Mouse (Mus musculus) megakaryocyte, embryonic 14.5 days (primary cell): ENCODE data around the gene Klhl33.
"Not testable (repeated sequence)": the region's sequence is repeated elsewhere in the genome, so short reads cannot be mapped to it uniquely, and the experiment has no call there.

Experiments used
- FLI1 ChIP-seq: IDR thresholded peaks from 2 replicates; pipeline ENCODE4 v1.6.1; 2012; ENCODE audit warnings: low read length, inconsistent platforms, mixed read lengths
- GATA1 ChIP-seq: IDR thresholded peaks from 3 replicates; pipeline ENCODE4 v1.6.1; 2012; ENCODE audit warnings: mixed read lengths, low read length, inconsistent platforms, borderline replicate concordance

DNA sequence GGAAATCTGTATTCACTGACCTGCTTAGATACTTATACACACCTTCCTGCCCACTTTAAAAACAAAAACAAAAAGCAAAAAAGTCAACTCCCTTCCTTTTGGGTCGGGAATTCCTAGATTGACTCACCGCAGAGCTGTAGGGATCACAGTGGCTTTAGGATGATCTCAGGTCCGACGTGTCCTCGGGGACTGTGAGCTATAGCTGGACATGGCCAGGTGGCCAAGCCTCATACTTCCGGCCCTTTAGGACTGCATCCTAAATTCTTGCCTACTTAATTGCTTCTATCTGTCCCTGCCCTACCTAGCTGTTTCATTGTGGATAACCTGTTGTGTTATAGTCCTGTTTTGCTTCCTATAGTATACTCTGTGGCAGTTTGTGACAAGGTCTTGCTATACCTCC, 47.8 kb upstream of the Klhl33 start:
- not testable (repeated sequence) for TF ChIP-seq GATA1, FLI1
